Mouse (Mus musculus): ENCODE data around the gene Gm11549.

DNA sequence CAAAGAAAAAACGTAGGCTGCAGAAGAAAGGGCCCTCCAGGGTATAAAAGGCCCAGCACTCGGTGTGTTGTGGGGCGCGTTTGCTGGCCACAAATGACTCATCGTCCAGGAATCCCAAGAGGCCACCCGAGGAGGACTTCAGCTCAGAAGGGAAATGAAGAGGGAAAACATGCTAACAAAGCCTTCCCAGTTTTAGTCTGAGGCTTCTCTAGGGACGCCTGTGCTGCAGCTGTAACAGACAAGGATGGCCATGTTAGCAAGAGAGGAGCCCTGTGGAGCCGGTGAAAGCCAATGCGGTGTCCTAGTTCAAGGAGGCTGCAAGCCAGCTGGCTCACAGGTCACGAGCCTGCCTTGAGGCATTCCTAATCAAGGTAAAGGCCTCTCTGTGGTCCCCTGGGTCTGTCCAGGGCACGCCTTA lies 39.8 kb downstream of the Gm11549 start:
- TF ChIP-seq CTCF (IDR thresholded peaks at IDR 0.05; ENCODE audit: extremely low read depth, insufficient read depth, insufficient read length, insufficient replicate concordance) (no peak), POLR2A (IDR thresholded peaks at IDR 0.05; ENCODE audit: low read depth, low read length) (no peak)
